Mouse (Mus musculus) cerebellum, postnatal 36 days (tissue): ENCODE results near the gene Psrc1.

Experiments
- DNase-seq, 2 experiments: peaks; one replicate each; pipeline ENCODE4 v3.0.0; 2021 to 2022; ENCODE audit warnings: mixed read lengths in 2 of 2

The Psrc1 gene

GRCm38 (mm10) chr3:108383485-108384354, at the start of gene Psrc1:
Psrc1 (plus strand) TSS chr3:108383839.
- DNase-seq = peak; percentile 71 to 76

GRCm38 (mm10) chr3:108336878-108337277, 46.8 kb upstream of the Psrc1 start:
- DNase-seq = no peak

GRCm38 (mm10) chr3:108341040-108341439, 42.6 kb upstream of the Psrc1 start:
- DNase-seq = no peak

GRCm38 (mm10) chr3:108342185-108342584, 41.5 kb upstream of the Psrc1 start:
- no peak for DNase-seq

- no peak for DNase-seq
Measured at GRCm38 (mm10) chr3:108345855-108346254, 37.8 kb upstream of the Psrc1 start.

- no peak for DNase-seq
Measured at GRCm38 (mm10) chr3:108348376-108348775, 35.3 kb upstream of the Psrc1 start.

GRCm38 (mm10) chr3:108355245-108355644, 28.4 kb upstream of the Psrc1 start:
- no peak for DNase-seq

GRCm38 (mm10) chr3:108357051-108357450, 26.6 kb upstream of the Psrc1 start:
- DNase-seq = no peak

GRCm38 (mm10) chr3:108358445-108358844, 25.2 kb upstream of the Psrc1 start:
- DNase-seq = peak in 1 of 2 experiments; percentile 24

- DNase-seq = no peak
Measured at GRCm38 (mm10) chr3:108360894-108361293, 22.7 kb upstream of the Psrc1 start.

GRCm38 (mm10) chr3:108363626-108364025, 20.0 kb upstream of the Psrc1 start:
- DNase-seq = no peak

GRCm38 (mm10) chr3:108364270-108364995, 19.2 kb upstream of the Psrc1 start, which contains the start of gene Mybphl:
Mybphl (plus strand) TSS chr3:108364911.
- DNase-seq = no peak

- peak; percentile 32 to 34 for DNase-seq
Measured at GRCm38 (mm10) chr3:108367173-108367572, 16.5 kb upstream of the Psrc1 start.

GRCm38 (mm10) chr3:108367828-108368227, 15.8 kb upstream of the Psrc1 start:
- DNase-seq = no peak

GRCm38 (mm10) chr3:108368721-108369120, 14.9 kb upstream of the Psrc1 start:
- DNase-seq = no peak

- no peak for DNase-seq
Measured at GRCm38 (mm10) chr3:108372274-108372673, 11.4 kb upstream of the Psrc1 start.

- no peak for DNase-seq
Measured at GRCm38 (mm10) chr3:108372691-108373090, 10.9 kb upstream of the Psrc1 start.

GRCm38 (mm10) chr3:108378875-108379663, 4.6 kb upstream of the Psrc1 start:
- no peak for DNase-seq

- DNase-seq = no peak
Measured at GRCm38 (mm10) chr3:108380695-108381094, 2.9 kb upstream of the Psrc1 start.

GRCm38 (mm10) chr3:108381945-108382875, 1.4 kb upstream of the Psrc1 start:
- no peak for DNase-seq

GRCm38 (mm10) chr3:108384425-108384824, 786 bp downstream of the Psrc1 start:
- no peak for DNase-seq

GRCm38 (mm10) chr3:108386186-108386585, 2.5 kb downstream of the Psrc1 start:
- no peak for DNase-seq
